Mouse (Mus musculus): ENCODE results near the gene Kcnma1. TPM values are rescaled to one million over a fixed set of nuclear protein-coding genes. Genes with fewer than 3 reads are reported as not detected.

The Kcnma1 gene
- polyA plus RNA-seq, 1 experiment from 2014 or later, result 4.0 TPM

DNA sequence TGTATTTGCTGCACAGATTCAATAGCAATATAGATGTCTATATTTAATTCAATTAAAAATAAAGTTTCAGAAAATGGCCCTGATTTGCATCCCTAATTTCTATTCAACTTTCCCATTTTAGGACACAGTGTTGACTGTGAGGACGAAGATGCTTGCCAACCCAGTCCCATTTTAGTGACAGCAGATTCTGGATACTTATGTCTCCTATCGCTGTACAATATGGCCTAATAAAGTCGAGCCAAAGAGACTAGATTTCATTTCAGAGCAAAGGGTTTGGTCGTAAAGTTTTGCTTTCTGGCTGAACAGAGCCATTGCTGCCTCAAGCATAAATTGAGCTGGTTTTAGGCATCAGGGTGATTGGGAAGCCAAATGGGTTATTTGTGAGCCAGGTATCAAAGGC, 539.2 kb downstream of the Kcnma1 start:
- H3K9ac ChIP-seq, result no peak overlapping the region
- no peak overlapping the region for H3K4me3 ChIP-seq
- no peaks in the 10 kb centered on the region for H3K36me3 ChIP-seq
- 87% methylated on average over 4 of the region's 4 CpGs for WGBS
- H3K27me3 ChIP-seq, result no peaks in the 10 kb centered on the region
- H3K27ac ChIP-seq, result no peak overlapping the region
- no peak overlapping the region for H3K4me2 ChIP-seq
- H3K9me3 ChIP-seq, result no peaks in the 10 kb centered on the region
- H3K4me1 ChIP-seq, result peaks cover 4% of the 10 kb centered on the region; the same call in 1 of the 2 replicates
- no peak for ATAC-seq (ENCODE audit: insufficient number of reproducible peaks, insufficient read depth, low FRiP score, low TSS enrichment, low read depth)

DNA sequence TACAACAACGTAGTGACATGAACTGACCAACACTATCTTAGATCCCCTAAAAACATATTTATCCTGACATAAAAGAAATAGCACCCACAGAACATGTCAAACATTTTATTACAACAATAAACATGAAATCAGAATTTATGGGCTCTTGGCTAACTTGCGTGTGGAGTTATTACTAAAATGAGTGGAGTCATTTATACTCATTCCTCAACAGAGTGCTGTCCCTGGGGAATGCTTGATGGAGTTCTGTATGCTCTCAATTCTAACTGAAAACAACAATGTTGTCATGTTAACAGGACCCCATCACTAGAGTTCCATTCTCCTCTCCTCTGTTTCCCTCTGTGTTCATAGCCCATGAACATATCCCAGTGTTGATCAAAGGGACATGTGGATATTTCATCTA, 544.2 kb downstream of the Kcnma1 start:
- H3K4me2 ChIP-seq, result no peak overlapping the region
- H3K27me3 ChIP-seq, result no peaks in the 10 kb centered on the region
- no peaks in the 10 kb centered on the region for H3K9me3 ChIP-seq
- H3K9ac ChIP-seq, result no peak overlapping the region
- no peak overlapping the region for H3K27ac ChIP-seq
- H3K4me1 ChIP-seq, result peaks cover 8% of the 10 kb centered on the region; the same call in 1 of the 2 replicates
- no peak overlapping the region for H3K4me3 ChIP-seq
- no peak for ATAC-seq (ENCODE audit: insufficient number of reproducible peaks, insufficient read depth, low FRiP score, low TSS enrichment, low read depth)
- 86% methylated on average over 2 of the region's 2 CpGs for WGBS
- no peaks in the 10 kb centered on the region for H3K36me3 ChIP-seq

DNA sequence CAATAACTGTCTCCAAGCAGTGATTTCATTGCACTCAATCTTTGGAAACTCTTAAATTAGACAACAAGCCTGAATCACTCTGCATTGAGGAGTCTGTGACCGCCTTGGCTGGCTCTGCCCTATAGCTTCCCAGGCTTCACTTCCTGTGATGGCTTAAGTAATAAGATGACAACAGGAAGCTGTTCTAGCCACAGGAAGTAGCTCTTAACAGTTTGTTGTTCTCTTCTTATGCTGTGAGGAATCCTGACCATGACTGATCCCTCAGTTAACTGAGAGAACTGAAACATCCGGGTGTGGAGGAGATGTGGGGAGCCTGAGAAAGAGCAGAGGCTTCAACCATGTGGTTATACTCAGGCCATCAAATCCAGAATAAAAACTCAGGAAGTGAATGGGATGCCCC, 549.2 kb downstream of the Kcnma1 start:
- H3K27ac ChIP-seq, result no peak overlapping the region
- H3K4me3 ChIP-seq, result no peak overlapping the region
- WGBS, result 53% methylated on average over 2 of the region's 2 CpGs
- H3K9ac ChIP-seq, result no peak overlapping the region
- no peaks in the 10 kb centered on the region for H3K36me3 ChIP-seq
- H3K27me3 ChIP-seq, result 0 out of 2 replicates have a peak, but pooled peaks cover 2% of the 10 kb centered on the region
- 0 out of 2 replicates have a peak, but pooled peaks cover 5% of the 10 kb centered on the region for H3K4me1 ChIP-seq
- H3K4me2 ChIP-seq, result no peak overlapping the region
- no peaks in the 10 kb centered on the region for H3K9me3 ChIP-seq
- ATAC-seq (ENCODE audit: insufficient number of reproducible peaks, insufficient read depth, low FRiP score, low TSS enrichment, low read depth), result no peak

DNA sequence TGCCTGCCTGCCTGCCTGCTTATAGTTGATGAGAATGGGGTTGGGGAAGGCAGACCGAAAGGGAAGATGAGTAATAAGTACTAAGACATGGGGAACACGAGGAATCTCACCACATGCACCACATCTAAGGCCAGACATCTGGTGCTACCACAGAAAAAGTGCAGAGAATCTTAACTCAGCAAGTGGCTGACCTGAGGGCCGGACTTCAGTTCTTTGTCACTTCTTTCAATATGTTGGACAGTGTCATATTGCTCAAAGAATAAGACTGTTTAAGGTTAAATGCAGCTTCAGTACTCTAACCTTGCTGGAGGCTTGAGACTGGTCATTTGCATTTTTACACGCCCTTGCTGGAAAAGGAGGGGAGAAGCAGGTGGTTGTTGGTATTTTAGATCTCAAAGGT, 555.7 kb downstream of the Kcnma1 start:
- Histone ChIP-seq H3K4me1 (peaks cover 19% of the 10 kb centered on the region; the same call in 1 of the 2 replicates), H3K4me2 (no peak overlapping the region), H3K9me3 (no peaks in the 10 kb centered on the region), H3K4me3 (no peak overlapping the region), H3K36me3 (no peaks in the 10 kb centered on the region), H3K27ac (no peak overlapping the region), H3K27me3 (0 out of 2 replicates have a peak, but pooled peaks cover 2% of the 10 kb centered on the region), H3K9ac (no peak overlapping the region)
- no peak for ATAC-seq (ENCODE audit: insufficient number of reproducible peaks, insufficient read depth, low FRiP score, low TSS enrichment, low read depth)
- 45% methylated on average over 4 of the region's 4 CpGs for WGBS

DNA sequence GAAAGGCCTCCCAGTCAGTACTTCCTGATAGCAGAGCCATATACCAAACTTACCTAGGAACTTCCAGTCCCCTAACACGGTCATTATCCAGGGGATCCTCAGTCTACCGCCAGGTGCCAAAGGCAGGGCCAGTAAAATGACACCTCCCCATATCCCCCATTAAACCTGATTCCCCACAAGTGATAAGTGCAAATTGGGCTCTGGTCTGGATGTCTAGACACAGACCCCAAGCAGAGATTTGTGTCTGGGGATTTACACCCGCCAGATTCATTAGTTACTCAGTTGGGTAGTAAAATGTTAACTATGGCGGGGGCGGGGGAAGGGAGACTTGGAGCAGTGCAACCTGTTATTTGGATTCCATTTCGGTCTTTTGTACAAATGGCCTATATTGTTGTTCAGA, 562.6 kb downstream of the Kcnma1 start:
- H3K36me3 ChIP-seq, result no peaks in the 10 kb centered on the region
- no peak for ATAC-seq (ENCODE audit: insufficient number of reproducible peaks, insufficient read depth, low FRiP score, low TSS enrichment, low read depth)
- H3K4me2 ChIP-seq, result no peak overlapping the region
- H3K9me3 ChIP-seq, result no peaks in the 10 kb centered on the region
- no peaks in the 10 kb centered on the region for H3K27me3 ChIP-seq
- H3K4me1 ChIP-seq, result 0 out of 2 replicates have a peak, but pooled peaks cover 8% of the 10 kb centered on the region
- no peak overlapping the region for H3K4me3 ChIP-seq
- no peak overlapping the region for H3K9ac ChIP-seq
- no peak overlapping the region for H3K27ac ChIP-seq
- WGBS, result 81% methylated on average over 6 of the region's 6 CpGs

DNA sequence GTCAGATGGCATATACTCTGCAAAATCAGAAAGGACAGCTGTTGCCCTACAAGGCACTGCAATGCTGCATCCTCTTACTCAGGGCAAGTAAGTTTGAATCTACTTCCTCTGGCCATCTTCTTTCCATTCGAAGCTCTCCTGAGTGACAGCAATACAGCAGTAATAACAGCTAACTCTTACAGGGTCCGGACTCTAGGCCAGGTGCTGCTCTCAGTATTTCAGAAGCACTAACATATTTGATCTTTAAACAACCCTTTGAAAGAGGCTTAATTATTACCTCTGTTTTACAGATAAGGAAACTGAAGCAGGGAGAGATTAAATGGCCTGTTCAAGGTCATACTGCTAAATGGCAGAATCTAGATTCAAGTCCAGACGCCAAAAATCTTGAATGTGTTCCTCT, 576.8 kb downstream of the Kcnma1 start:
- 85% methylated on average over 3 of the region's 3 CpGs for WGBS
- Histone ChIP-seq H3K4me1 (no peaks in the 10 kb centered on the region; the same call in 1 of the 2 replicates), H3K36me3 (no peaks in the 10 kb centered on the region), H3K4me2 (no peak overlapping the region), H3K27ac (no peak overlapping the region), H3K27me3 (no peaks in the 10 kb centered on the region), H3K4me3 (no peak overlapping the region), H3K9ac (no peak overlapping the region), H3K9me3 (no peaks in the 10 kb centered on the region)
- no peak for ATAC-seq (ENCODE audit: insufficient number of reproducible peaks, insufficient read depth, low FRiP score, low TSS enrichment, low read depth)

DNA sequence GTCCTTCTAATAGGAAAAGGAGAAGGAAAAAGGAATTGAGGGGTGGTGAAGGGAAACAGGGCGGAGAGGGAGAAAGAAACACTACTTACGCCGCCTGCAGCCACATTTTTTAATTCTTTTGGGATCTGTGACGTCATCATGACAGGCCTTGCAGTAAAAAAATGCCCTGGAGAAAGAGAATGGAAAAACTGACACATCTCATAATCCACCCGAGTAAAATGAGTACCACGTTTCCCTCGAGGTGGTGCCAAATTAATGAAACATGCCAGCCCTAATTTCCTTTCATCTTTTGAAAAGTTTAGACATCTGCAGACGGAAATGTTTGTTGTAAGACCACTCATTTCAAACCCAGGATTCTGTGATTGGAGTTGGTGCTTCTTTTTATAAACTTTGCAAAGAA, 578.4 kb downstream of the Kcnma1 start:
- WGBS, result 26% methylated on average over 8 of the region's 8 CpGs
- Histone ChIP-seq H3K9me3 (no peaks in the 10 kb centered on the region), H3K4me1 (peaks cover 7% of the 10 kb centered on the region; the same call in 1 of the 2 replicates), H3K4me2 (no peak overlapping the region), H3K9ac (no peak overlapping the region), H3K27me3 (no peaks in the 10 kb centered on the region), H3K27ac (no peak overlapping the region), H3K4me3 (no peak overlapping the region), H3K36me3 (no peaks in the 10 kb centered on the region)
- ATAC-seq (ENCODE audit: insufficient number of reproducible peaks, insufficient read depth, low FRiP score, low TSS enrichment, low read depth), result no peak

DNA sequence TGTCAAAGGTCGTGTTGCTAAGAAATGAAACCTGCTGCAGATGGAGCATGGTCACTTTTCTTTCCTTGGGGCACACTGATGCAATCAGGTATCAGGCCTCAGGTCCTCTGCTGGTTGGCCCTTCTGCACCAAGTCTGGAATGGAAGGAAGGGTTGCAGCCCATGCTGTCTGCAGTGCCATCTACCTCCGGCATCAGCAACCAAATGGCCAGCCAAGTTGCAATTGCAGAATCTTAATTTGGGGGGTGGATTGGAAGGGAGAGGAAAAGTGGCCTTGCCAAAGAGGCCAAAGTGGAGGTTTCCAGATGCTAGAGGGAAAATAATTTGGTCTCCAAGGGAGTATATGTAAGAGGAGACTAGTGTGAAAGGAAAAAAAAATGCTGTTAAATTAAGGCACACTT, 584.3 kb downstream of the Kcnma1 start:
- Histone ChIP-seq H3K27me3 (no peaks in the 10 kb centered on the region), H3K27ac (no peak overlapping the region), H3K36me3 (no peaks in the 10 kb centered on the region), H3K4me1 (peaks cover 31% of the 10 kb centered on the region), H3K9ac (0 out of 2 replicates have a peak overlapping the region, but pooled peaks have one; percentile 36), H3K4me3 (no peak overlapping the region), H3K9me3 (no peaks in the 10 kb centered on the region), H3K4me2 (no peak overlapping the region)
- WGBS, result 78% methylated on average over 2 of the region's 2 CpGs
- ATAC-seq (ENCODE audit: insufficient number of reproducible peaks, insufficient read depth, low FRiP score, low TSS enrichment, low read depth), result no peak

DNA sequence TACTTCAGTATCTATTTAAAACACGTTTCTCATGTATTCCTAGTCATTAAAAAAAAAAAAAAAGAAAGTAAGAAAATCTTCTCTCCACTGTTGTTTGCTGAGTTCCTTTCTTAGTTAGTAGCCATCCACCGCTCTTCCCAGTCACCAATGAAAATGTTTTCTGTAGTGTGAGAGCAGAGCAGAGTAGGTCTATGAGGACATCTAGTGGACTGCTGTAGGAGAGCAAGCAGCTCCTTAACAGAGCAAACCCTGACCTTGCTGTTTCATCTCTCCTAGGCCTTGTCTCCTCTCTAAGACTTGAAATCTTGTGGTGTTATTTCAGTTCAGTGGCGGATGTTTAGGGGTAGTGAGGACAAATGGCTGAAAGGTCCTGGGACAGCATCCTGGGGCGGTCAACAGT, 585.2 kb downstream of the Kcnma1 start:
- Histone ChIP-seq H3K9me3 (no peaks in the 10 kb centered on the region), H3K27ac (no peak overlapping the region), H3K27me3 (no peaks in the 10 kb centered on the region), H3K4me2 (no peak overlapping the region), H3K4me1 (peaks cover 31% of the 10 kb centered on the region), H3K9ac (no peak overlapping the region), H3K4me3 (no peak overlapping the region), H3K36me3 (no peaks in the 10 kb centered on the region)
- 32% methylated on average over 4 of the region's 4 CpGs for WGBS
- ATAC-seq (ENCODE audit: insufficient number of reproducible peaks, insufficient read depth, low FRiP score, low TSS enrichment, low read depth), result no peak

DNA sequence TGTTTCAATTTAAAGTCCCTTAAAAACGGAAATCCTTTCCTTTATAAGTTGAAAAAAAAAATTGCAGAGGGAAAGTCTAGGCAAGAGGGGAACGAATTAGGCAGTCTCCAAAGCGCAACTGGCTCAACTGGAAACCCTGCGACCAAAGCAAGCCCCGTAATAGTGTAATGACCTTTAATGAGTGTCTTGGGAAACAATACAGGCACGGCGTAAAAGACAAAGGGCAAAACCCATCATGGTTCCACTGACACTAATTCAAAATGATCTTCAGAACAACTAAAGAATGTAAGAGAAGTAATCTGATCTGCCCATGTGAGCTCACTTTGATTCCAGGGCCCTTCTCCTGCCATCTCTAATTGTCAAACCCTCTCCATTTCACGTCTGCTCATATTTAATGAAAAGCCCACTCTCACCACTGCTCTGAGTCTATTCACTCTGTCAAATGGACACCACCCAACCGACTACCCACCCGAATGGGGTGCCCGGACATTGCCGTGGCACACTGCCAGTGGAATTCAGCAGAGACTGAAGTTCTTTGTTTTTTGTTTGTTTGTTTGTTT, 591.7 kb downstream of the Kcnma1 start:
- Histone ChIP-seq H3K27ac (no peak overlapping the region), H3K4me2 (0 out of 2 replicates have a peak overlapping the region, but pooled peaks have one; percentile 7), H3K4me1 (peaks cover 34% of the 10 kb centered on the region), H3K9me3 (no peaks in the 10 kb centered on the region), H3K36me3 (no peaks in the 10 kb centered on the region), H3K4me3 (no peak overlapping the region), H3K9ac (no peak overlapping the region), H3K27me3 (no peaks in the 10 kb centered on the region)
- whole genome bisulfite sequencing, result 27% methylated on average over 12 of the region's 12 CpGs
- ATAC-seq (ENCODE audit: insufficient number of reproducible peaks, insufficient read depth, low FRiP score, low TSS enrichment, low read depth), result no peak

DNA sequence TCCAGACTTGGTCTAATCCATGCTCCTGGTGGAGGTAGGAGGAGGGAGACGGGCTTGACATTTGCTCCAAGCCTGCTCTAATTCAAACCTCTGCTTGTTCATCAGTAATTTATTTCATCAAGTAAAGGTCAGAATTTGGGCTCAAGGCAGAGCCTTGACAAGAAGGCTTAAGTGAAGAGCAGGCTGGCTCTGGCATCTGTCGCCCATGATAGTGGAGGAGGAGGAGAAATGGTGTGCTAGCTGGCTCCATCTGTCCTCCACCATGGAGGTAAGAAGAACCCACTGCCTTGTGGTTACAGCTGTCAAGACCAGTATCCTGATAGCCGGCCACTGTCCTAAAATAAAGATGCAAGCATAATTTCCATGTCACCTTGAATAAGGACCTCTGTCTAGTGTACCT, 595.3 kb downstream of the Kcnma1 start:
- no peak overlapping the region for H3K27ac ChIP-seq
- H3K9me3 ChIP-seq, result no peaks in the 10 kb centered on the region
- WGBS, result 85% methylated on average over 3 of the region's 3 CpGs
- no peaks in the 10 kb centered on the region for H3K27me3 ChIP-seq
- H3K36me3 ChIP-seq, result no peaks in the 10 kb centered on the region
- H3K4me1 ChIP-seq, result peaks cover 20% of the 10 kb centered on the region
- no peak overlapping the region for H3K4me3 ChIP-seq
- H3K9ac ChIP-seq, result no peak overlapping the region
- H3K4me2 ChIP-seq, result no peak overlapping the region
- ATAC-seq (ENCODE audit: insufficient number of reproducible peaks, insufficient read depth, low FRiP score, low TSS enrichment, low read depth), result no peak

DNA sequence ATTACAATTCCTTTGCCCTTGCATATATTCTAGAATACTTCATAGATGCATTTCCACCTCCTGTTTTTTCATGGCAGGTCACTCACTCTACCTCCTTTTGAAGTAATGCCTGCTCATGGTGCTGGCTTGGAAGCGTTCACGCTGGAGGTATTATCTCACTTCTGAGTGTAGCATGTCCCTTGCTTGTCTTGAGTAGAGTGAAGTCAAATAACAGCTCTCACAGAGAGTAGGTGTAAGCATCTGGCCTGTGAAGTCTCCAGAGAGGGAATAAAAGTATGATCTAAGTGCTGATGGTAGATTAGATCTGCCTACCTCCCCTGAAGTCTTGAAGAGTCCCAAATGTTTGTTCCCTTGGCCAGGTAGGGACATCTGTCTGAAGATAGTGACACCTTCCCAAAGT, 607.2 kb downstream of the Kcnma1 start:
- H3K9ac ChIP-seq, result no peak overlapping the region
- ATAC-seq (ENCODE audit: insufficient number of reproducible peaks, insufficient read depth, low FRiP score, low TSS enrichment, low read depth), result no peak
- no peak overlapping the region for H3K4me2 ChIP-seq
- WGBS, result 94% methylated on average over 2 of the region's 2 CpGs
- no peaks in the 10 kb centered on the region for H3K27me3 ChIP-seq
- H3K4me3 ChIP-seq, result no peak overlapping the region
- H3K27ac ChIP-seq, result no peak overlapping the region
- no peaks in the 10 kb centered on the region for H3K4me1 ChIP-seq
- no peaks in the 10 kb centered on the region for H3K36me3 ChIP-seq
- H3K9me3 ChIP-seq, result no peaks in the 10 kb centered on the region

Data from embryonic facial prominence, embryonic 13.5 days (tissue).